Mouse (Mus musculus) E14TG2a.4 (cell line): ENCODE data around the gene Abtb2.

Experiments used
- H3K27me3 ChIP-seq: 2 replicates; pipeline ENCODE4 v1.6.1; 2014; ENCODE audit warnings: low read length, control low read depth; ENCODE audit not compliant: insufficient read depth
- H3K36me3 ChIP-seq: 2 replicates; pipeline ENCODE4 v1.6.1; 2014; ENCODE audit warnings: low read length, control low read depth; ENCODE audit not compliant: insufficient read depth
- H3K4me1 ChIP-seq: replicated peaks from 2 replicates; pipeline ENCODE4 v1.6.1; 2014; ENCODE audit warnings: low read depth, low read length, control low read depth
- H3K4me3 ChIP-seq: replicated peaks from 2 replicates; pipeline ENCODE4 v1.5.1; 2014; ENCODE audit warnings: mild to moderate bottlenecking, low read length
- H3K9me3 ChIP-seq: 2 replicates; pipeline ENCODE4 v1.6.1; 2014; ENCODE audit warnings: low read length, control low read depth
- CTCF ChIP-seq: conservative IDR thresholded peaks from 2 replicates; pipeline ENCODE4 v1.5.1; 2014; ENCODE audit warnings: low read length
- NANOG ChIP-seq: IDR thresholded peaks from 2 replicates; pipeline ENCODE4 v1.6.1; 2014; ENCODE audit warnings: borderline replicate concordance, low read length, mixed read lengths
- POU5F1 ChIP-seq: IDR thresholded peaks from 2 replicates; pipeline ENCODE4 v1.6.1; 2014; ENCODE audit warnings: low read length, borderline replicate concordance

Gene Abtb2

GRCm38 (mm10) chr2:103589400-103589799, 23.3 kb downstream of the Abtb2 start:
- H3K36me3 ChIP-seq: no peaks in the 10 kb centered on the region
- no peak overlapping the region for H3K4me3 ChIP-seq
- no peaks in the 10 kb centered on the region for H3K9me3 ChIP-seq
- H3K27me3 ChIP-seq: no peaks in the 10 kb centered on the region
- TF ChIP-seq NANOG (no peak), POU5F1 (no peak), CTCF (no peak)
- H3K4me1 ChIP-seq: no peaks in the 10 kb centered on the region

GRCm38 (mm10) chr2:103590645-103591044, 24.5 kb downstream of the Abtb2 start:
- no peak for TF ChIP-seq POU5F1
- no peak for TF ChIP-seq NANOG
- no peak for TF ChIP-seq CTCF
- Histone ChIP-seq H3K4me1 (no peaks in the 10 kb centered on the region), H3K9me3 (no peaks in the 10 kb centered on the region), H3K27me3 (no peaks in the 10 kb centered on the region), H3K36me3 (no peaks in the 10 kb centered on the region), H3K4me3 (no peak overlapping the region)

GRCm38 (mm10) chr2:103591742-103592590, 25.9 kb downstream of the Abtb2 start:
- TF ChIP-seq NANOG (no peak), POU5F1 (no peak), CTCF (no peak)
- H3K36me3 ChIP-seq: no peaks in the 10 kb centered on the region
- no peaks in the 10 kb centered on the region for H3K4me1 ChIP-seq
- H3K27me3 ChIP-seq: no peaks in the 10 kb centered on the region
- H3K9me3 ChIP-seq: no peaks in the 10 kb centered on the region
- H3K4me3 ChIP-seq: no peak overlapping the region

GRCm38 (mm10) chr2:103592591-103592929, 26.4 kb downstream of the Abtb2 start:
- H3K4me3 ChIP-seq: no peak overlapping the region
- H3K36me3 ChIP-seq: no peaks in the 10 kb centered on the region
- H3K27me3 ChIP-seq: no peaks in the 10 kb centered on the region
- H3K9me3 ChIP-seq: no peaks in the 10 kb centered on the region
- H3K4me1 ChIP-seq: no peaks in the 10 kb centered on the region
- no peak for TF ChIP-seq CTCF
- no peak for TF ChIP-seq NANOG
- TF ChIP-seq POU5F1: no peak

- TF ChIP-seq NANOG (no peak), CTCF (no peak), POU5F1 (no peak)
- Histone ChIP-seq H3K4me3 (no peak overlapping the region), H3K27me3 (no peaks in the 10 kb centered on the region), H3K9me3 (no peaks in the 10 kb centered on the region), H3K4me1 (no peaks in the 10 kb centered on the region), H3K36me3 (no peaks in the 10 kb centered on the region)
Measured at GRCm38 (mm10) chr2:103594592-103595011, 28.5 kb downstream of the Abtb2 start.

GRCm38 (mm10) chr2:103595028-103595651, 29.0 kb downstream of the Abtb2 start:
- H3K27me3 ChIP-seq: no peaks in the 10 kb centered on the region
- no peak for TF ChIP-seq POU5F1
- TF ChIP-seq NANOG: no peak
- no peak for TF ChIP-seq CTCF

GRCm38 (mm10) chr2:103599296-103599695, 33.2 kb downstream of the Abtb2 start:
- TF ChIP-seq NANOG: no peak
- no peak for TF ChIP-seq POU5F1
- TF ChIP-seq CTCF: no peak
- H3K9me3 ChIP-seq: no peaks in the 10 kb centered on the region
- H3K27me3 ChIP-seq: no peaks in the 10 kb centered on the region
- H3K4me3 ChIP-seq: no peak overlapping the region
- no peaks in the 10 kb centered on the region for H3K4me1 ChIP-seq
- no peaks in the 10 kb centered on the region for H3K36me3 ChIP-seq

More at GRCm38 (mm10) chr2:103595028-103595651, 29.0 kb downstream of the Abtb2 start:
- Histone ChIP-seq H3K4me1 (no peaks in the 10 kb centered on the region), H3K36me3 (no peaks in the 10 kb centered on the region), H3K4me3 (no peak overlapping the region), H3K9me3 (no peaks in the 10 kb centered on the region)

GRCm38 (mm10) chr2:103600165-103600891, 34.2 kb downstream of the Abtb2 start:
- TF ChIP-seq POU5F1 (no peak), NANOG (no peak), CTCF (no peak)
- no peak overlapping the region for H3K4me3 ChIP-seq

More at GRCm38 (mm10) chr2:103600165-103600891, 34.2 kb downstream of the Abtb2 start:
- no peaks in the 10 kb centered on the region for H3K27me3 ChIP-seq
- H3K9me3 ChIP-seq: no peaks in the 10 kb centered on the region
- H3K4me1 ChIP-seq: no peaks in the 10 kb centered on the region
- no peaks in the 10 kb centered on the region for H3K36me3 ChIP-seq
